Mouse (Mus musculus) layer of hippocampus, postnatal 10 days (tissue): ENCODE results near the gene Zc3h4. TPM values are rescaled to one million over a fixed set of nuclear protein-coding genes. Genes with fewer than 3 reads are reported as not detected.

Experiments
- DNase-seq, 2 experiments: peaks; one replicate each; pipeline ENCODE4 v3.0.0; 2021; ENCODE audit warnings: low spot score in 2 of 2
- total RNA-seq, 2 experiments: library from RNA; stranded (reverse); gene quantifications; 2 replicates each; pipeline ENCODE4 v1.2.3; 2021

Gene Zc3h4
- total RNA-seq, 2 experiments from 2014 or later, result 46.4 to 52.8 TPM

DNA sequence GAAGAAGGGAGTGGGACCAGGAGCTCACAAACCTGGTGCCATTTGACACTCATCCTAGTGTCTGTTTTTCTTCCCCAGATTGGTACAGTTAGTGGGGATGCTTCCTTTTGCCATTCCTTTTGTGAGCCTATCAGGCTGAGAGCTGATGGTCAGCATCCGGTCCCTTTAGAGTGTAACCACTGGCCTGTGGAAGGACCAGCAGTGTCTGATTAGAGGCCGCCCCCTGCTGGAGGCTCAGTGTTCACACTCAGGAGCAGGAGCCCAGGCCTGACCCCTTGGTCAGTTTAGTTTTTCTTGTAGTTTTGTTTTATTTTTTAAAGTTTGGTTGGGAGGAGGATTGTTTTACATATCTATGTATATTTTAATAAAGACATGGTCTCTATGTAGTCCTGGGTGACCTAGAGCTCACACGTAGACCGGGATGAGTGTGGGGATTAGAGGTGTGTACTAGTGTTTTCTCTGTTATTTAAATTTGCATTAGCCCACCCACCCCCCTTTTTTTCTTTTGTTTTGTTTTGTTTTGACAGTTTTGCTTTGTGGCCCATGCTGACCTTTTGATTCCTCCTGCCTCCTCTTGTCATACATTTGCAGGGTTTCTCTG lies 25.5 kb downstream of the Zc3h4 start:
- DNase-seq, result peak; percentile 71 to 79

DNA sequence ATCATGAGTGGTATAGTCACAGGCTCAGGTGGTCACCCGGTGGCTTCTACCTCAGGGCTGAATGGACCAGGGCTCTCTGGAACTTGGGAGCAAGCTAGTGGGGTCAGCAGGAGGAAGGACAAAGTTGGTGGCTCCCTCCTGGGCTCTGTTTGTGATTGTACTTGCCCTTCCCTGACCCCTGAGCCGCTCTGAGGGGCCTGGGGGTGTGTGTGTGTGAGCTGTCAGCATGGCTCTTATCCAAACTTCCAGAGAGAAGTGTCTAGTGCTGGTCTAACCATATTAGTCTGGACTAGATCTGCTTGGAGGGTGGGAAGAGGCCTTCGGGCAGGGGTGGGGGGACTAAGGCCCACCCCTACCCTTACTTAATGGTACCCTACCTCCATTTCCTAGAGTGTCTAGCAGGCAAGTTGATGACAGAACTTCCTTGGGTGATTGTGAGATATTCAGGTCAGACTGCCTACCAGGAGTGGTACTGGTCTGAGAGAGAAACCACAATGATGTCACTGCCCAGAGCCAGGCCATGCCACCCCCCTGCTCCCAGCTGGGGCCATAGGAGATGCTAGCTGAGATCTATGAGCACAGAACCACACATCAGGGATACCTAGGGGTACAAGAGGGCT lies 32.8 kb downstream of the Zc3h4 start:
- no peak for DNase-seq

GRCm38 (mm10) chr7:16435088-16435487 lies 34.4 kb downstream of the Zc3h4 start:
- no peak for DNase-seq

DNA sequence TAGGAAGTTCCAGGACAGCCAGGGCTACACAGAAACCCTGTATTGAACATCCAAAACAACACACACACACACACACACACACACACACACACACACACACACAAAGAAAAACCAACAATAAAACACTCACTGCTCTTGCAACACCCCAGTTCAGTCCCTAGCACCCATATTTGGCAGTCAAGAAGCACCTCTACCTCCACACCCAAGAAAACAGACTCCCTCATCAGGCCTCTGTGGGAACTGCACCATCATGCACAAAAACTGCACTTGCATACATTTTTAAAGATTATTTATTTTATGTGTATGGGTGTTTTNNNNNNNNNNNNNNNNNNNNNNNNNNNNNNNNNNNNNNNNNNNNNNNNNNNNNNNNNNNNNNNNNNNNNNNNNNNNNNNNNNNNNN lies 40.5 kb downstream of the Zc3h4 start:
- no peak for DNase-seq

DNA sequence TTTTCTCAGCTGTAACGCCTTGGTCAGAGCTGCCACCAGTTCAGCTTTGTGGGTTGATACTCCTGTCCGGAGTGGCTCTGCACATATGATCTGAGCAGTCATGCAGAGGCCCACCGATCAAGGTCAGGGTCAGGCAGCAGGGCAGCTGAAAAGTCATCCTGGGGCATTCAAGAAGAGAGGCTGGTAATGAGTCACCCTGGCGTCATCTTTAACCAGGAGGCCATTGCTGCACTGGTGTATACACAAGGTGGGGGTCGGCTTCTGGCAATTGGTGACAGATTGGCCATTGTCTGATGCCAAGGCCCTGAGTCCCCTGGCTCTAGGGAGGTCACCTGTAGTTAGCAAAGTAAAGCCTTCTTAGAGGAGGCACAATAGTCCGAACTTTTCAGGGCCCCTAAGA lies 50.9 kb downstream of the Zc3h4 start:
- DNase-seq, result no peak

DNA sequence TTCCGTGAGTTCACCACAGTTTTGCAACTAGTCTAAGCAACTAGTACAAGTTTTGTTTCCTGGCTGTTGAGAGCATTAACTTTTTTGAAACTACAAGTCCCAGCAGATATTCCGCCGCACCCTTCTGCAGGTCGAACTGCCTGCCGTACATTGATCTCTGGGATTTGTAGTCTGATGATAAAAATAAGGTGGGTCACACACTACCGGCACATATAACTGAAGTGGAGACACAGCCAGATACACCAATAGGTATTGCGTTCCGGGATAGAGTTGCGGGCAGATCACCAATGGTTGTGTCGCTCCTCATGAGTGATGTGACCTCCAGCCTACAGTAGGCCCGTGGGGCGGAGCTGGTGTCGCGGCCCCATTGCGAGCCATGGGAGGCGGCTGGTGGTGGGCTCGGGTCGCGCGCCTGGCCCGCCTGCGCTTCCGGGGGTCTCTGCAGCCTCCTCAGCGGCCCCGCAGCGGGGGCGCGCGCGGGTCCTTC lies 51.9 kb downstream of the Zc3h4 start, which contains the start of gene Tmem160:
TSS of gene Tmem160 (plus strand) at position 193 of the 487 bp plus-strand sequence.
- DNase-seq, result peak; percentile 85 to 90

GRCm38 (mm10) chr7:16453118-16453711 lies 52.5 kb downstream of the Zc3h4 start:
- DNase-seq, result peak; percentile 42 to 64

DNA sequence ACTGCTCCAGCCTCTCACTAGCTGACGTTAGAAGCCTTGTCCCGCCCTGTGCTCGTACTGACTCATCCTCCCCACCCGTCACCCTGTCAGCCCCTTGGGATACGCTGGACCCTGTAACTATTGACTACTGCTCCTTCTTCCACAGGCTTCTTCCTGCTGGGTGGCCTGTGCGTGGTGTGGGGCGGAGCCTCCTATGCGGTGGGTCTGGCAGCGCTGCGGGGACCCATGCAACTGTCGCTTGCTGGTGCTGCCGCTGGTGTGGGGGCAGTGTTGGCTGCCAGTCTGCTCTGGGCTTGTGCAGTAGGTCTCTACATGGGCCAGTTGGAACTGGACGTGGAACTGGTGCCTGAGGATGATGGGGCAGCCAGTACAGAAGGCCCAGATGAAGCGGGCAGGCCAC lies 54.3 kb downstream of the Zc3h4 start:
- no peak for DNase-seq

GRCm38 (mm10) chr7:16456289-16456688 lies 55.6 kb downstream of the Zc3h4 start:
- no peak for DNase-seq

- DNase-seq, result no peak
Observed at GRCm38 (mm10) chr7:16460566-16460965, 59.9 kb downstream of the Zc3h4 start.

DNA sequence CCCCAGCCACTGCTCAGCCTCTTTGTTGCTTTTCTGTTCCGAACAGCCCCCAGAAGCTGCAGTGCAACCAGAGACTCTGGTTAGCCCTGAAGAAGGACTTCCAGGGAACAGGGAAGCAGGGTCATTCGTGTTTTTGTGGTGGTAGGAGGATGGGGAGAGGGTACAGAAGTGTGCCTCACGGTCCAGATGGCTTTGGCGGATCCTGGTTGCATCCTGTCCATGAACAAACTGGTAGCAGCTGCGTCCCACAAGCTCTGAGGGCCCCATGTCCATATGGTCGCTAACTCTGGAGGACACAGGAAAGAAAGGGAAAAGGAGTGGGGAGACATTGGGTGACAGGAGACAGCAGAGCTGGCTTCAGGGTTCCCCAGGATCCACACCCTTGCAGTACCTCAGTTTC lies 60.4 kb downstream of the Zc3h4 start:
- no peak for DNase-seq

DNA sequence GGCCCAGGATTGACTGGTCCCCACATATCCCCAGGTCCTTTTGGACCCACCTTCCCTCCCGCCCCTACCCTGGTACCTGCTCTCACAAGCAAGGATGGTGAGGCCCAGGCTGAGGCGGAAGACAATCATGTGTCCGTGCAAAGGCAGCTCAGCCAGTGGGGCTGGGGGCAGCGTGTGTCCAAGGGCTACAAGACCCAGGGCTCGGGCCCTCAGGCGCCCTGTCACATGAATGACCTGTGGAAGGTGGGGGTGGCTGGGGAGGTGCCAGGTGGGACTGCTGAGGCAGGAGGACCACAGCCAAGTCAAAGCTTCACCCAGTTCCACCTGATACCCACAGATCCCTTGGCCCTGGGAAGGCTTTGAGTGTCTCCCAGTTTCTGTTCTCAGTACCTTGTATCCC lies 61.0 kb downstream of the Zc3h4 start:
- no peak for DNase-seq

- DNase-seq, result peak; percentile 91
Observed at GRCm38 (mm10) chr7:16463214-16463613, 62.5 kb downstream of the Zc3h4 start.

GRCm38 (mm10) chr7:16465160-16465559 lies 64.5 kb downstream of the Zc3h4 start:
- peak; percentile 77 to 79 for DNase-seq

- DNase-seq, result no peak
Observed at GRCm38 (mm10) chr7:16465568-16465967, 64.9 kb downstream of the Zc3h4 start.

DNA sequence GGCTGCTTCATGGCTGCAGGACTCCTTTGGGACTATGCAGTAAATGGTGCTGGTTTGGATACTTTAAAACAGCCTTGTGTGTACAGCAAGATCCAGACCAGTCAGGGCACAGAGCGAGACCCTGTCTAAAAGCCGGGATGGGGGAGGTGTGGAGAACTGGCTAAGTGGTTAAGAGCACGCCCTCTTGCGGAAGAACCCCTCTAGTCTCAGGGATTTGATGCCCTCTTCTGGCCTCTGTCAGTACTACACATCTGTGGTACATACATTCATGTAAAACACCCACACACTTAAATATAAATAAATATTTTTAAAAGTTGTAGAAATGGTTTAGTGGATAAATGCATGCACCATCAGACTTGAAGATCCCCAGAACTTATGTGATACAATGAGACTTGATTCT lies 65.9 kb downstream of the Zc3h4 start:
- no peak for DNase-seq

DNA sequence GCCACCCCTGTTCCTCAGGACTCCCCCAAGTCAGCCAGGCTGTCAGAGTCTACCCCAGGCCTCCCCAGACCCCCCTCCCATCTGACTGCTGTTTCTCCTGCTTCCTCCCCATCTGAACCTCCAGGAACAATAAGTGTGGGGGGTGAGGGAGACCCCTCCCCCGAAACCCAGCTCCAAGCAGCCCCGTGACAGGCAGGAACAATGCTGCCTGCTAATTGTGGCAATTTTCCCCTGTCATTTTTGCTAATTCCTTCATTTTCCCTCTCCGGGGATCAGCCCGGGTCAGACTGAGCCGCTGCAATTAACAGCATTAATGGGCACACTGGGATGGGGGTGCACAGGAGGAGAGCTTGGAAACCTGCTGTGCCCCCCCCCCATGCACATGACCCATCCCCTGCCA lies 67.4 kb downstream of the Zc3h4 start:
- DNase-seq, result no peak

DNA sequence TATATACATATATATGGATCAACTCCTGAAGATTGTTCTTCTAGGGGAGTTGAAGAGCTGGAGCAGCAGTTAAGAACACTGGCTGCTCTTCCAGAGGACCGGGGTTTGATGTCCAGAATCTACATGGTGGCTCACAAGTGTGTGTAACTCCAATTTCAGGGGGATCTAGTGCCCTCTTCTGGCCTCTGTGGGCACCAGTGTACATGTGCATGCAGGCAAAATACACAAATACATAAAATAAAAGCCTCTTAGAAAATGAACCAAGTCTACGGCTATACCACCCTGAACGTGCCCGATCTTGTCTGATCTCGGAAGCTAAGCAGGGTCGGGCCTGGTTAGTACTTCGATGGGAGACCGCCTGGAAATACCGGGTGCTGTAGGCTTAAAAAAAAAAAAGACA lies 70.8 kb downstream of the Zc3h4 start:
- no peak for DNase-seq

GRCm38 (mm10) chr7:16472116-16472709 lies 71.5 kb downstream of the Zc3h4 start:
- DNase-seq, result no peak

DNA sequence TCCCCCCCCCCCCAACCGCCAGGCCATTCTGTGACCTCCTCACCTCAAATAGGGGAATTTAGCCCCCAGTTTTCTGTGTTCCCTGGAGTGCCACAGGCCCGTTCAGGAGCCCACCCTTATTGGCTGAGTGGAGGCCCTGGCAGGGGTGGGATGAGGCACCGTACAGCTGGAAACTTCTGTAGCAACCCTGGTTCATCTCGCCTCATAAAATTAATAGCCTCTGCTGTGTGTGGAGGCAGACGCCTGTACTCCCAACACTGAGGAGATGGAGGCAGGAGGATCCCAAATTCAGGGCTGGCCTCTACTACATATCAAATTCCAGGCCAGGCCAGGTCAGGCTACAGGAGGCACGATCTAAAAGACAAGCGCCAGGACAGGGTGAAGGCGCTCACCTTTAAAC lies 73.1 kb downstream of the Zc3h4 start:
- no peak for DNase-seq

DNA sequence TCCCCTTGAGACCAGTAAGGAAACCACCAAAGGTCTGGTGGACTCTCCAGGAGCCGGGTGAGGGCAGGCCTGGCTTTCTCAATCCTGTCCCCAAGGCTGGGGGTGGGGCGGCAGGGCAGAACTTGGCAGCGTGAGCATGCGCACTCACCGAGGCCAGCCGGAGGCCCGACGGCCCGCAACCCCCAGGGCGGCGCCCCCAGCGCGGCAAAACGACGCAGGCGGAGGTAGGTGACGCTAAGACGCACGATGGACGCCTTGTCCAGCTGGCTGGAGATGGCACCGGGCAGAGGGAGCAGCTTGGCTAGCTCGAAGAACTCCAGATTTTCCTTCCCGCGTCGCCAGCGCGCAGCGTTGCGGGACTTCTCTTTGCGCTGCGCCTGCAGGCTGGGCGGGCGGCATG lies 73.7 kb downstream of the Zc3h4 start:
- no peak for DNase-seq

- DNase-seq, result no peak
Observed at GRCm38 (mm10) chr7:16475321-16475720, 74.6 kb downstream of the Zc3h4 start.
